Mouse (Mus musculus) limb, embryonic 10.5 days (tissue): ENCODE measurements around the gene Vmn1r188. TPM values are rescaled to one million over a fixed set of nuclear protein-coding genes. Genes with fewer than 3 reads are reported as not detected.
A peak's percentile ranks its signal among the peaks of the same experiment; 100 is the strongest.
"Not testable (repeated sequence)": the region's sequence is repeated elsewhere in the genome, so short reads cannot be mapped to it uniquely, and the experiment has no call there.

Source experiments
- DNase-seq: peaks from one replicate; pipeline ENCODE4 v3.0.0-alpha.2; 2017; ENCODE audit warnings: low spot score
- H3K27ac ChIP-seq: fragments of 300-500 bp; sonication (generic); 2 replicates; pipeline ENCODE4 v1.5.1; 2016; ENCODE audit warnings: mild to moderate bottlenecking
- H3K27me3 ChIP-seq: fragments of 300-500 bp; sonication (generic); 2 replicates; pipeline ENCODE4 v1.6.1; 2016; ENCODE audit warnings: low read depth, mild to moderate bottlenecking; ENCODE audit not compliant: poor library complexity, severe bottlenecking
- H3K36me3 ChIP-seq: fragments of 300-500 bp; sonication (generic); 2 replicates; pipeline ENCODE4 v1.6.1; 2016; ENCODE audit warnings: mild to moderate bottlenecking, moderate library complexity
- H3K4me1 ChIP-seq: fragments of 300-500 bp; sonication (generic); 2 replicates; pipeline ENCODE4 v1.6.1; 2016
- H3K4me3 ChIP-seq: fragments of 300-500 bp; sonication (generic); 2 replicates; pipeline ENCODE4 v1.5.1; 2016; ENCODE audit warnings: mild to moderate bottlenecking, moderate library complexity
- H3K9me3 ChIP-seq: fragments of 300-500 bp; sonication (generic); replicated peaks from 2 replicates; pipeline ENCODE4 v1.6.1; 2016; ENCODE audit warnings: mild to moderate bottlenecking
- WGBS: fragments of 180-500 bp; shearing (Covaris S2); methylation state at CpG from one replicate; pipeline ENCODE4 v1.1.7; 2016; 5-methylcytosine and 5-hydroxymethylcytosine counted together
- polyA plus RNA-seq: library from polyadenylated mRNA; unstranded; fragments of >200 nt; fragmentation: Nextera tagmentation; extraction: Ambion mirVana; gene quantifications from 2 replicates; pipeline ENCODE4 v1.2.1, GENCODE M21; 2016

Vmn1r188 gene
- polyA plus RNA-seq, result not detected in 2 replicates

DNA sequence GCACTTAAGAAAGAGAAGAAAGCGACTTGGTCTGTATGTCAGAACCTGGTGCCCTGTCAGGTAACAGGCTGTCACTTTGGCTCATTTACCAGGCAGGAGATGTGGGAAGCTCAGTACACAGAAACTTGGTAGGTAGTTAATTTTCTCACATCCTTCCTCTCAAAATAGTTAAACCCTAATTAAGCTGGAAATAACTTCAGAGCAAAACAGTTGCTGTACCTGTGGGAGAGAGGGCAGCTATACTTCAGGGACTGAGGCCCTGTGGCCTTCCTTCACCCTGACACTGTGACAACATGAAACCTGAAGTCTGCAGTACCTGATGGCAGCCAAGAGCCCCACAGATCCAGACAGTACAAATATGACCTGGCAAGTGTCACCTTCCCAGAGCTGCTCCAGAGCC lies at the start of gene Vmn1r188:
Vmn1r188 (plus strand) TSS at position 301 of the 400 bp plus-strand sequence.
- H3K27ac ChIP-seq, H3K9me3 ChIP-seq, H3K36me3 ChIP-seq, H3K4me1 ChIP-seq, DNase-seq, H3K27me3 ChIP-seq, H3K4me3 ChIP-seq: not testable (repeated sequence)
- WGBS, result 86% methylated on average over 1 of the region's 1 CpGs

DNA sequence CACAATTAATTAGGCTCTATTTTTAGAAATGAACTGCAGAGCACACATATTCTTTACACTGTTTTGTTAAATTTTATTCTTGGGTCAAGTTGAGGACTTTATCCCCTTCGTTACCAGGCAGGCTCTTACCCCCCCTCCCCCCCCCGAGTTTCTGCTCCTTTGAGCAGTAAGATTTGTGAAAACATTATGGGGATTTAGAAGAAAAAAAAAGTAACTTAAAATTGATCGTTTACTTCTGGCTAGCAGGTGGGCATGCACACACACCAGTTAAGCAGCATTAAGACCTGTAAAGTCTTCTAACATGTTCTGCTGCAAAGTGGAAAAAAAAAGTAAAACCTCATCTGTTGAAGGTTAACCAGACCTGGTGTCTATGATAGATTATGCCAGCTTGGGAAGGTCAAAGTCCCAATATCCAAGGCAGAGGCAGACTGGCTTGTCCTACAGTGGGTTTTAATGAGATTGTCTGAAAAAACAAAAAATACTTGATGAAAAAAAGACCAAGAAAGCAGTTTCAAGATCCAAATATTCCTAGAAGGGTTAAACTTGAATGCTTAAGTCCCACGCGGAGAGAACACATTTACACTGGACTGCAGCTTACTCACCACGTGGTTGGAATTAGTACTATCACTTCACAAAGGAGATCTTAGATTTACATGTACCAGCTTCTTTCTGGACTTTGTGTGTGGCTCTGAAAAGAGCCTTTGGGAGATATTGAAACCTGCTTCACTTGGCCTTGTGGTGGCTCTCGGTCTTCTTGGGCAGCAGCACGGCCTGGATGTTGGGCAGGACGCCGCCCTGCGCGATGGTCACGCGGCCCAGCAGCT lies 49.6 kb upstream of the Vmn1r188 start:
- under 1% methylated on average over 11 of the region's 14 CpGs for WGBS
- DNase-seq, result no peak
- no peaks in the 10 kb centered on the region for H3K27me3 ChIP-seq
- no peaks in the 10 kb centered on the region for H3K36me3 ChIP-seq
- H3K27ac ChIP-seq, result peak overlapping the region; percentile 89
- no peaks in the 10 kb centered on the region for H3K9me3 ChIP-seq
- H3K4me3 ChIP-seq, result peak overlapping the region; percentile 55
- H3K4me1 ChIP-seq, result peaks cover 14% of the 10 kb centered on the region; the same call in 1 of the 2 replicates

DNA sequence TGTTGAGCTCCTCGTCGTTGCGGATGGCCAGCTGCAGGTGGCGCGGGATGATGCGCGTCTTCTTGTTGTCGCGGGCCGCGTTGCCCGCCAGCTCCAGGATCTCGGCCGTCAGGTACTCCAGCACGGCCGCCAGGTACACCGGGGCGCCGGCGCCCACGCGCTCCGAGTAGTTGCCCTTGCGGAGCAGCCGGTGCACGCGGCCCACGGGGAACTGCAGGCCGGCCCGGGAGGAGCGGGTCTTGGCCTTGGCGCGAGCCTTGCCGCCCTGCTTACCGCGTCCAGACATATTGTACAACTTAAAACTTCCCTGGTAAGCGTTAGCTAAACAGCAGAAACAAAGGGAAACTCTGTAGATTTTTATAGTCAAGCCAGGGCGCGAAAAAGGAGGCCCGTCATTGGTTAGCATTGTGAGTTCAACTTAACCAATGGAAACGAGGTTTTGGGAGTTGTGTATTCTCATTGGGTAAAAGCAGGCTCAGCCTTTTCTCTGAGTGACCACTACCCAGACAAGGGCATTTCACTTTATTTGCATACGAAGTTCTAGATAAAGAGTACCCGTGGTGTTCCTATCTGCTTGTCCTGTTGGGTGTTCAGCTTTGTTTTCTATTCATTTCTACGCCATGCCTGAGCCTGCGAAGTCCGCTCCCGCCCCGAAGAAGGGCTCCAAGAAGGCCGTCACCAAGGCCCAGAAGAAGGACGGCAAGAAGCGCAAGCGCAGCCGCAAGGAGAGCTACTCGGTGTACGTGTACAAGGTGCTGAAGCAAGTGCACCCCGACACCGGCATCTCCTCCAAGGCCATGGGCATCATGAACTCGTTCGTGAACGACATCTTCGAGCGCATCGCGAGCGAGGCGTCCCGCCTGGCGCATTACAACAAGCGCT lies 48.7 kb upstream of the Vmn1r188 start, which contains the start of the genes Hist1h2ah and Hist1h2bk:
Hist1h2ah (minus strand) TSS at position 302 of the 882 bp plus-strand sequence.
Hist1h2bk (plus strand) TSS at position 604 of the 882 bp plus-strand sequence.
- H3K27ac ChIP-seq, result peak within 1 kb of the TSS; percentile 95
- H3K9me3 ChIP-seq, H3K27me3 ChIP-seq, H3K36me3 ChIP-seq: not testable (repeated sequence)
- peaks cover 14% of the 10 kb centered on the region; the same call in 1 of the 2 replicates for H3K4me1 ChIP-seq
- H3K4me3 ChIP-seq, result peak within 1 kb of the TSS; percentile 55
- WGBS, result 0% methylated on average over 29 of the region's 69 CpGs
- DNase-seq, result peak; percentile 81

DNA sequence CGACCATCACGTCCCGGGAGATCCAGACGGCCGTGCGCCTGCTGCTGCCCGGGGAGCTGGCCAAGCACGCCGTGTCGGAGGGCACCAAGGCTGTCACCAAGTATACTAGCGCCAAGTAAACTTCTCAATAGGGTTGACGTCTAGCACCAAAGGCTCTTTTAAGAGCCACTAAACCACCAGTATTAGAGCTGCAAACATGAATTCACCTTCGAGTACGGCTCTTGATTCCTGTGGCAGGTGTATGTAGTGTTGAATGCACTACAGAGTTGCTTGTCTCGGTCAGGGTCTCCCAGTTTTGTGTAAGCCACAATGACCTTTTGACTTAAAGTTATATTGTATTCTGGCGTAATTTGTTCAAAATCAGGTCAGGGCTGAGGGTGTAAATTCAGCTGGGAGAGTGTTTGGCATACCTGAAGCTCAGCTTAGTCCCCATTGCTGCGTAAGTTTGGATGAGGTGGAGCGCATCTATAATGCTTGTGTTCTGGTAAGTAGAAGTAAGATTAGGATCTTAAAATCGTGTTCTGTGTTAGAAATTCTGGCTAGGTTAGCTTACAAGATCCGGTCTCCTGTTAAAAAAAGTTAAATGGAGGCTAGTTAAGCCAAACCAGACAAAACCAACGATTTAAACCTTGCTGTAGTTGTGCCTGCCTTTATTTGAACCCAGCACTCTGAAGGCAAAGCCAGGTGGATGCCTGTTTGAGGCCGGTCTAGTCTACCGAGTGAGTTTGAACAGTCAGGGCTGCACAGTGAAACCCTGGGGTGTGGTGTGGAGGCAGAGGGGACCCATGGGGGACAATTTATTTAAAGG lies 47.9 kb upstream of the Vmn1r188 start:
- Histone ChIP-seq H3K27ac (peak overlapping the region; percentile 95), H3K36me3 (no peaks in the 10 kb centered on the region), H3K4me1 (peaks cover 14% of the 10 kb centered on the region; the same call in 1 of the 2 replicates), H3K27me3 (no peaks in the 10 kb centered on the region), H3K4me3 (peak overlapping the region; percentile 51), H3K9me3 (no peaks in the 10 kb centered on the region)
- 4% methylated on average over 22 of the region's 23 CpGs for WGBS
- DNase-seq, result peak; percentile 70

DNA sequence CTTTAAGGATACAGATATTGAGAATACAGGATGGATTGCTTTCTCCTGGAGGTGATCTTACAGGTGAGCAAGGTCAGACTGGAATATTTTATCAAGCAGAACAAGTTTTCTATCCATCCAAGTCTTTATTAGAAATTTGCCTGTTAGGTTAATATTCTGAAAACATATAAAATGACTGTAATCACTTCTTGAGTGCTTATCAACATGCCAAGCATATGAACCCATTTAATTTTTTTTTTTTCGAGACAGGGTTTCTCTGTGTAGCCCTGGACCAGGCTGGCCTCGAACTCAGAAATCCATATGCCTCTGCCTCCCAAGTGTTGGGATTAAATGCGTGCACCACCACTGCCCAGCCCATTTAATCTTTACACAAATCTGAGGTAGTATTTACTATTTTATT lies 47.3 kb upstream of the Vmn1r188 start:
- no peaks in the 10 kb centered on the region for H3K36me3 ChIP-seq
- no peak for DNase-seq
- H3K4me3 ChIP-seq, result peak overlapping the region; percentile 51
- H3K4me1 ChIP-seq, result peaks cover 14% of the 10 kb centered on the region; the same call in 1 of the 2 replicates
- H3K27me3 ChIP-seq, result no peaks in the 10 kb centered on the region
- H3K9me3 ChIP-seq, result no peaks in the 10 kb centered on the region
- WGBS, result 69% methylated on average over 3 of the region's 3 CpGs
- peak overlapping the region; percentile 95 for H3K27ac ChIP-seq

DNA sequence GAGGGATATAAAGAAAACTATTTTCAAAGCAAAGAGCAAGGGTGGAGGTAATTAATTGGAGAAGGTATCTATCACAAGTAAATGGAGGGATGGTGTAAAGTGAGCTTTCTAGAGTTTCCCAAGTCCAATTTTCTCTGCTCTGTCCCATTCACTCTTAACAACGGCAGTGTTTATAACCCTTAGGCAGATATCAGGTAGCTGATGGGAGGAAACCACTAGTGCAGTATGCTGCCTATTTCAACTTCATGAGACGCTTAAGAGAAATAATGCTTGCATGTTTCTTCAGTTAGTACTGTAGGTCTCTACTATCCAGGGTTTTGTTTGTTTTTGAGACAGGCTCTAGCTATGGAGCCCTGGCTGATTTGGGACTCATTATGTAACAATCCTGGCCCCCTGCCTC lies 46.8 kb upstream of the Vmn1r188 start:
- Histone ChIP-seq H3K36me3 (no peaks in the 10 kb centered on the region), H3K4me1 (peaks cover 14% of the 10 kb centered on the region; the same call in 1 of the 2 replicates), H3K9me3 (no peaks in the 10 kb centered on the region), H3K27me3 (no peaks in the 10 kb centered on the region), H3K4me3 (peak overlapping the region; percentile 51), H3K27ac (peak overlapping the region; percentile 95)
- no peak for DNase-seq
- 79% methylated on average over 2 of the region's 2 CpGs for WGBS

DNA sequence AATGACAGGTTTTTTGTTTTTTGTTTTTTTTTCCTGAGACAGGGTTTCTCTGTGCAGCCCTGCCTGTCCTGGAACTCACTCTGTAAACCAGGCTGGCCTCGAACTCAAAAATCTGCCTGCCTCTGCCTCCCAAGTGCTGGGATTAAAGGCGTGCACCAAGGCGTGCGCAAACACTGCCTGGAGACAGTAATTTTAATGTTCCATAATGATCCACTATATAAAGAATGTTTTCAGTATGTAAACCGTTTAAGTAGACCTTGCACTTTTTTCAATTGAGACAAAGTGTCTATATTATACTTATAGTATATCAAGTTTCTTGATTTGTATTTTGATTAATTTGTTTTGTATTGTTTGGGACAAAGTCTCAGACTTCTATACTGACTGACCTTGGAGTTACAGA lies 44.9 kb upstream of the Vmn1r188 start:
- Histone ChIP-seq H3K4me3 (peak overlapping the region; percentile 58), H3K27me3 (no peaks in the 10 kb centered on the region), H3K4me1 (peaks cover 11% of the 10 kb centered on the region; the same call in 1 of the 2 replicates), H3K9me3 (no peaks in the 10 kb centered on the region), H3K27ac (peak overlapping the region; percentile 95), H3K36me3 (no peaks in the 10 kb centered on the region)
- 73% methylated on average over 5 of the region's 5 CpGs for WGBS
- no peak for DNase-seq

DNA sequence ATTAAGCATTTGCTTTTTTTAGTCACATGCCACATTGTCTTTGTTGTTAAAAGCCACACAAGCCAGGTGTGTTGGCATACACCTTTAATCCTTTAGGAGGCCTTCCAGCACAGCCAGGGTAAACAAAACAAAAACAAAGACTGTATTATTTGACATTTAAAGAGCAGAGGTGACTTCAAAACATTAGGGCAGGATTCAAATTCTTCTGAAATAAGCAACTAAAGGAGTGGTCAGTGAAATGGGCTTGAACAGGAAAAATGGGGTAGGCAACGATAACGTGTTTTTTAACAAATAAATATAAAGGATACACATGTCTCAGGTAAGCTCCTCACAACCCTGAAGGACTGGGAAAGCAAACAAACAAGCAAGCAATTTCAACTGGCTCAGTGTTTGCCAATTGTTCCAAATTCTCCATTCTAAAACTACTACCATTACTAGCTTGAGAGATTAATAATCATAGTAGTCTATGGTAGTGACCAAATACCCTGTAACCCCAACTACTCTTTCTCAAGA lies 44.2 kb upstream of the Vmn1r188 start:
- H3K27ac ChIP-seq, result peak overlapping the region; percentile 95
- H3K4me1 ChIP-seq, result peaks cover 13% of the 10 kb centered on the region; the same call in 1 of the 2 replicates
- WGBS, result 5% methylated on average over 2 of the region's 2 CpGs
- H3K9me3 ChIP-seq, result no peaks in the 10 kb centered on the region
- no peak for DNase-seq
- no peaks in the 10 kb centered on the region for H3K27me3 ChIP-seq
- H3K4me3 ChIP-seq, result peak overlapping the region; percentile 58
- no peaks in the 10 kb centered on the region for H3K36me3 ChIP-seq

DNA sequence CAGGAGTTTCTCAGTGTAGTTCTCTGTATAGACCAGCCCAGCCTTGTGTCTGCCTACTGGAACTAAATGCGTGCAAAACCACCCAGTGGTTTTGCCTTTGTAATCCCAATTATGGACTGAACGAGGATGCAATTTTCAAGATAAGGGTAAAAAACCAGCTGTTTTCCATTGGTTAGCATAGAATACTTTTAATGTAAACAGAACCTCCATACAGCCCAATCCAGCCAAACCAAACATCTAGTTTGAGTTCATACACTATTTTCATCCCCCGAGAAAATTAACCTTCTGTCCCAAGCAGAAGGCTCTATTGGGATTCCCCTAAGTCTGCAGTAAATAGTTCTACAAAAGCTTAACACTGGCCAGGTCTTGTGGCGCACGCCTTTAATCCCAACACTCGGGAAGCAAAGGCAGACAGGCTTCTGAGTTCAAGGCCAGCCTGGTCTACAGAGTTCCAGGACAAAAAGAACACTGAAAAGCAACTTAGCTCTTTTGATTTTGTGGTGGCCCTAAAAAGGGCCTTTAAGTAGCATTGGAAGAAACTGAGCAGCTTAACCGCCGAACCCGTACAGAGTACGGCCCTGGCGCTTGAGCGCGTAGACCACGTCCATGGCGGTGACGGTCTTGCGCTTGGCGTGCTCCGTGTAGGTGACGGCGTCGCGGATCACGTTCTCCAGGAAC lies 43.6 kb upstream of the Vmn1r188 start:
- under 1% methylated on average over 24 of the region's 24 CpGs for WGBS

DNA sequence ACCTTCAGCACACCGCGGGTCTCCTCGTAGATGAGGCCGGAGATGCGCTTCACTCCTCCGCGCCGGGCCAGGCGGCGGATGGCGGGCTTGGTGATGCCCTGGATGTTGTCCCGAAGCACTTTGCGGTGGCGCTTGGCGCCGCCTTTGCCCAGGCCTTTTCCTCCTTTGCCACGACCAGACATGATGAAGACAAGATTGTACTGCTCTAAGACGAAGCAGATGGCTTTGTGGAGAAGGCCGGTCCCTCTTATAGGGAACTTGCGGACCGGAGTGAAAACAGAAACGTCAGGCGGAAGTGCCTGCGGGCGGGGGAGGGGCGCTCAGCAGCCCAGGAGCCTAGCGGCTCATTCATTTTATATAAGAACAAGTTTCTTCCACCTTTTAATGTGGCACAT lies 43.1 kb upstream of the Vmn1r188 start, which contains the start of gene Hist1h4i:
Hist1h4i (minus strand) TSS at position 221 of the 395 bp plus-strand sequence.
- WGBS, result under 1% methylated on average over 27 of the region's 27 CpGs
- DNase-seq, result peak; percentile 98
- Histone ChIP-seq H3K4me3 (peak within 1 kb of the TSS; percentile 58), H3K27ac (peak within 1 kb of the TSS; percentile 95), H3K4me1 (peaks cover 13% of the 10 kb centered on the region; the same call in 1 of the 2 replicates)
- H3K27me3 ChIP-seq, H3K36me3 ChIP-seq, H3K9me3 ChIP-seq: not testable (repeated sequence)

More for the DNA sequence above, 43.6 kb upstream of the Vmn1r188 start:
- Histone ChIP-seq H3K4me3 (peak overlapping the region; percentile 58), H3K27ac (peak overlapping the region; percentile 95), H3K4me1 (peaks cover 13% of the 10 kb centered on the region; the same call in 1 of the 2 replicates), H3K36me3 (no peaks in the 10 kb centered on the region), H3K27me3 (no peaks in the 10 kb centered on the region), H3K9me3 (no peaks in the 10 kb centered on the region)
- peak; percentile 71 for DNase-seq
